Comparison of ENCODE assay signal across 11 mouse cellular contexts in the genomic region with DNA sequence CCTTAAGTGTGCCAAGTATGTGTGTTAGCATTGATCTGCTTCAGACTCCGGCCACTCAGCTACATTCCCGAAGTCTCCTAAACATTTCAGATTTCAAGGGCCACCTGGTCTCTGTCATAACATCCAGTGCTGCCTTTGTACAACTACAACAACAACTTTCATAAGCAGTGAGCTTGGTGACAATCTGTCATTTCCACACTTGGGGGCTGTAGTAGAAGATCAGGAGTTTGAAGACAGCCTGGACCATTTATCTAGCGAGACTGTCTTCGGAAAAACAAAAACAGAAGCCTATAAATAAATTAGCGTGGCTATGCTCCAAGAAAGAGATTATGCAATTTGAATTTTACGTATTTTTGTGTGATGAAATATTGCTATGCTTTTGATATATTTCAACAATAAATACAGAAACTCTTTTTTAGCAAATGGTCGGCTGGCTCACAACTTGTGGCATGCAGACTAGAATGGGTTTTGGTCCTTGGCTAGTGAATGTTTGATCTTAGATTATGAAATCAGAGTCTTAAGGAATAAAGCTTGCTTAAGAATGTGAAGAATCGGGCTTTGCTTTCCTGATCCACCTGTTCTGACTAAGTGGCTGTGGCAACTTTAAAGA. TPM values are rescaled to one million over a fixed set of nuclear protein-coding genes. Genes with fewer than 3 reads are reported as not detected.
"Had no signal": no experiment of that assay in that cellular context is flagged by ENCODE, and none has a peak within 500 bp of the region (broad histone marks: within the 10 kb centered on the region; RNA-seq: fewer than 3 reads in every experiment).

No protein-coding gene starts in this region.

- ATAC-seq: midbrain, embryonic 13.5 days had no signal

- H3K36me3 ChIP-seq: limb, embryonic 15.5 days; midbrain, embryonic 13.5 days had no signal

- H3K27me3 ChIP-seq: limb, embryonic 15.5 days; midbrain, embryonic 13.5 days had no signal

- H3K4me3 ChIP-seq: limb, embryonic 15.5 days; midbrain, embryonic 13.5 days had no signal

- DNase-seq: kidney, adult 2 months; kidney, postnatal 36 days; layer of hippocampus, adult 9-11 months; layer of hippocampus, postnatal 36 days; right cerebral cortex, adult 18-20 months; right cerebral cortex, postnatal 25 days; thymus, postnatal 36 days had no signal

- H3K9ac ChIP-seq: limb, embryonic 15.5 days; midbrain, embryonic 13.5 days had no signal

- H3K4me1 ChIP-seq: limb, embryonic 15.5 days; midbrain, embryonic 13.5 days had no signal

- H3K9me3 ChIP-seq: limb, embryonic 15.5 days; midbrain, embryonic 13.5 days had no signal

- H3K4me2 ChIP-seq: limb, embryonic 15.5 days; midbrain, embryonic 13.5 days had no signal

- H3K27ac ChIP-seq: limb, embryonic 15.5 days; midbrain, embryonic 13.5 days had no signal

RNA-seq across cellular contexts. Expression of gene Nsun7, which starts 27.9 kb away (rescaled TPM):
- total RNA-seq: megakaryocyte progenitor cell, adult 5-6 weeks had no signal
- polyA plus RNA-seq: small intestine, adult 2 months had no signal
